Mouse (Mus musculus) forebrain, embryonic 13.5 days (tissue): Measurements from ENCODE around the gene Mvb12a. TPM values are rescaled to one million over a fixed set of nuclear protein-coding genes. Genes with fewer than 3 reads are reported as not detected.

Experiments used
- ATAC-seq: fragments of 200-750 bp; cut with Nextera tagmentation; 2 replicates; pipeline ENCODE4 v1.8.0; 2017
- H3K27ac ChIP-seq: fragments of 300-500 bp; sonication (generic); 2 replicates; pipeline ENCODE4 v1.5.1; 2015; ENCODE audit warnings: inconsistent platforms, mild to moderate bottlenecking, moderate library complexity
- H3K27me3 ChIP-seq: fragments of 300-500 bp; sonication (generic); 2 replicates; pipeline ENCODE4 v1.6.1; 2015; ENCODE audit warnings: mild to moderate bottlenecking, inconsistent platforms
- H3K36me3 ChIP-seq: fragments of 300-500 bp; sonication (generic); 2 replicates; pipeline ENCODE4 v1.6.1; 2015; ENCODE audit warnings: mild to moderate bottlenecking, inconsistent platforms; ENCODE audit not compliant: poor library complexity, severe bottlenecking
- H3K4me1 ChIP-seq: fragments of 300-500 bp; sonication (generic); 2 replicates; pipeline ENCODE4 v1.6.1; 2015; ENCODE audit warnings: inconsistent platforms
- H3K4me2 ChIP-seq: fragments of 300-500 bp; sonication (generic); 2 replicates; pipeline ENCODE4 v1.6.1; 2015; ENCODE audit warnings: inconsistent platforms, mild to moderate bottlenecking, moderate library complexity
- H3K4me3 ChIP-seq: fragments of 300-500 bp; sonication (generic); 2 replicates; pipeline ENCODE4 v1.5.1; 2015; ENCODE audit warnings: mild to moderate bottlenecking, inconsistent platforms
- H3K9ac ChIP-seq: fragments of 300-500 bp; sonication (generic); 2 replicates; pipeline ENCODE4 v1.6.1; 2015; ENCODE audit warnings: mild to moderate bottlenecking, inconsistent platforms
- H3K9me3 ChIP-seq: fragments of 300-500 bp; sonication (generic); replicated peaks from 2 replicates; pipeline ENCODE4 v1.6.1; 2016; ENCODE audit warnings: inconsistent platforms
- WGBS: fragments of 180-500 bp; shearing (Covaris S2); methylation state at CpG from one replicate; pipeline ENCODE4 v1.1.7; 2015; 5-methylcytosine and 5-hydroxymethylcytosine counted together
- polyA plus RNA-seq: library from polyadenylated mRNA; unstranded; fragments of >200 nt; fragmentation: Nextera tagmentation; extraction: Ambion mirVana; gene quantifications from 2 replicates; pipeline ENCODE4 v1.2.1, GENCODE M21; 2015

Mvb12a gene
- polyA plus RNA-seq, 1 experiment from 2014 or later: 55.3 TPM

- no peak for ATAC-seq
- Histone ChIP-seq H3K4me3 (no peak overlapping the region), H3K9ac (no peak overlapping the region), H3K27me3 (no peaks in the 10 kb centered on the region), H3K4me1 (peaks cover 24% of the 10 kb centered on the region), H3K27ac (no peak overlapping the region), H3K4me2 (no peak overlapping the region), H3K36me3 (peaks cover 37% of the 10 kb centered on the region), H3K9me3 (no peaks in the 10 kb centered on the region)
- WGBS: 67% methylated on average over 3 of the region's 3 CpGs
Observed at GRCm38 (mm10) chr8:71588762-71589161, 46.0 kb downstream of the Mvb12a start.

- Histone ChIP-seq H3K9me3 (no peaks in the 10 kb centered on the region), H3K27me3 (no peaks in the 10 kb centered on the region), H3K4me1 (peaks cover 33% of the 10 kb centered on the region), H3K9ac (peak overlapping the region; percentile 93), H3K4me2 (peak overlapping the region; percentile 96), H3K4me3 (peak overlapping the region; percentile 88), H3K27ac (peak overlapping the region; percentile 97; the same call in 1 of the 2 replicates), H3K36me3 (peaks cover 22% of the 10 kb centered on the region)
- 25% methylated on average over 5 of the region's 5 CpGs for WGBS
- no peak for ATAC-seq
Observed at GRCm38 (mm10) chr8:71591017-71591416, 48.3 kb downstream of the Mvb12a start.

DNA sequence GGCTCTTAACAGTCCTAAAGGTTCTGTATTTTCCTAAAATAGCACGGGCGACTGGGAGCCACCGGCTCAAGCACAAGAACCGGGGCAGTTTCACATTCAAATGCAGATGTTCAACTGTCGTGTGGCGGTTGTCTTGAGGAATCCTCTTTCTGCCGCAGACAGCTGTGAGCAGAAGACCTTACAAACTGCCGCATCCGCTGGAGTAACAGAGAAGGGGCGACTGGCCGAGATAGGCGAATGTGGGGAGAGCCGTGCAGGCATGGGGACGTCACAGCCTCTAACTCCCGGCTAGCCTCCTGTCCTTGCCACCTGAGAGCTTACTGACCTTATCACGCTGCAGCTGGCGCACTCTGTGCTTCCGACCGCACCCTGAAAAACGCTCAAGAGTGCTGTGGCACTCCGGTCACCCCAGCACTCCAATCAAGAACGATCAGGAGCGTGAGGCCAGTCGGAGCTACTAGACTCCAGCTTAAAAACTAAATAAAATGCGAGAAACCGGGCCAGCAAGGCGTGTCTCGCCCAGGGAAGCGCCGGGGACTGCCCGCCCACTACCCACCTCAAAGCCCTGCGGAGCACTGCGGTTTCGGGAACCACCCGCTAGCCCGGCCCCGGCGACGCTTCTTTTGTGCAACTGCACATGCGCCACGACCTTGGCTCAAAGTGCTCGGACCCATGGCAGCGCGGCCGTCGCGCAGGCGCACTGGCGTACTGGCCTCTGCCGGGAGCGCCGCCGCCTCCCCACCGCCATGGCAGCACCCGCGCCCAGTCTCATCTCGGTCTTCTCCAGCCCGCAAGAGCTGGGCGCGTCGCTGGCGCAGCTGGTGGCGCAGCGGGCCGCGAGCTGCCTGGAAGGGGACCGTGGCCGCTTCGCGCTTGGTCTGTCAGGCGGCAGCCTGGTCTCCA is 49.0 kb downstream of the Mvb12a start, which contains the start of gene Pgls:
Gene Pgls, plus strand, starts transcription at position 706 of the 903 bp plus-strand sequence.
- H3K4me1 ChIP-seq: peaks cover 39% of the 10 kb centered on the region
- H3K27ac ChIP-seq: peak within 1 kb of the TSS; percentile 97
- H3K27me3 ChIP-seq: no peaks in the 10 kb centered on the region
- peak within 1 kb of the TSS; percentile 88 for H3K4me3 ChIP-seq
- WGBS: under 1% methylated on average over 71 of the region's 71 CpGs
- no peaks in the 10 kb centered on the region for H3K9me3 ChIP-seq
- peak; percentile 81 for ATAC-seq
- H3K36me3 ChIP-seq: peaks cover 16% of the 10 kb centered on the region
- H3K4me2 ChIP-seq: peak within 1 kb of the TSS; percentile 96
- H3K9ac ChIP-seq: peak within 1 kb of the TSS; percentile 93

- H3K4me1 ChIP-seq: peaks cover 39% of the 10 kb centered on the region
- 5% methylated on average over 60 of the region's 60 CpGs for WGBS
- H3K9ac ChIP-seq: peak overlapping the region; percentile 93
- H3K9me3 ChIP-seq: no peaks in the 10 kb centered on the region
- peaks cover 8% of the 10 kb centered on the region; the same call in 1 of the 2 replicates for H3K36me3 ChIP-seq
- ATAC-seq: peak; percentile 70
- peak overlapping the region; percentile 88 for H3K4me3 ChIP-seq
- H3K4me2 ChIP-seq: peak overlapping the region; percentile 96
- peak overlapping the region; percentile 97 for H3K27ac ChIP-seq
- no peaks in the 10 kb centered on the region for H3K27me3 ChIP-seq
Observed at GRCm38 (mm10) chr8:71592374-71593170, 49.9 kb downstream of the Mvb12a start.

- peaks cover 39% of the 10 kb centered on the region for H3K4me1 ChIP-seq
- H3K27me3 ChIP-seq: no peaks in the 10 kb centered on the region
- H3K9me3 ChIP-seq: no peaks in the 10 kb centered on the region
- peaks cover 8% of the 10 kb centered on the region; the same call in 1 of the 2 replicates for H3K36me3 ChIP-seq
- 90% methylated on average over 8 of the region's 8 CpGs for WGBS
- H3K4me3 ChIP-seq: no peak overlapping the region
- H3K4me2 ChIP-seq: peak overlapping the region; percentile 96; the same call in 1 of the 2 replicates
- ATAC-seq: no peak
- peak overlapping the region; percentile 2; the same call in 1 of the 2 replicates for H3K9ac ChIP-seq
- H3K27ac ChIP-seq: no peak overlapping the region
Observed at GRCm38 (mm10) chr8:71593556-71594323, 51.0 kb downstream of the Mvb12a start.

DNA sequence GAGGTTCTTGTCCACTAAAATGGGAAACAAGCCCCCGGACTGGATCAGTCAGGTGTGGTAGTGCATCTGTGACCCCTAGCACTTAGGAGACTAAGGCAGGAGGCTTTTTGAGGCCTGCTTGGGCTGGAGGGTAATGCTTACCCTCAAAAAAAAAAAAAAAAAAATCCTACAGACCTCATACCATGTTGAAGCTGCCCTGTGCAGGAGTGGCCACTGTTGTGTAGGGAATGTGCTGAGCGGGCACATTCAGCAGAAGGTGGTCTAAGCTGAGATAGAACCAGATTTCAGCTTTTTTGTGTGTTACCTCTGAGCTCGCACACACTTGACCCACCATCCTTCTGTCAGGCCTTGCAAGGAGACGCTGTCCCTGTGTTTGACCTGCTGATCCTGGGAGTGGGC is 51.6 kb downstream of the Mvb12a start:
- 98% methylated on average over 4 of the region's 4 CpGs for WGBS
- peaks cover 39% of the 10 kb centered on the region for H3K4me1 ChIP-seq
- H3K9ac ChIP-seq: no peak overlapping the region
- no peak overlapping the region for H3K27ac ChIP-seq
- H3K4me2 ChIP-seq: no peak overlapping the region
- H3K4me3 ChIP-seq: no peak overlapping the region
- no peaks in the 10 kb centered on the region for H3K9me3 ChIP-seq
- peaks cover 8% of the 10 kb centered on the region; the same call in 1 of the 2 replicates for H3K36me3 ChIP-seq
- H3K27me3 ChIP-seq: no peaks in the 10 kb centered on the region
- no peak for ATAC-seq

- peaks cover 10% of the 10 kb centered on the region; the same call in 1 of the 2 replicates for H3K36me3 ChIP-seq
- 6% methylated on average over 27 of the region's 27 CpGs for WGBS
- H3K27ac ChIP-seq: no peak overlapping the region
- H3K27me3 ChIP-seq: peaks cover 10% of the 10 kb centered on the region
- no peaks in the 10 kb centered on the region for H3K9me3 ChIP-seq
- peak; percentile 46 for ATAC-seq
- H3K4me3 ChIP-seq: peak overlapping the region; percentile 9; the same call in 1 of the 2 replicates
- peak overlapping the region; percentile 39 for H3K4me2 ChIP-seq
- no peak overlapping the region; the same call in 1 of the 2 replicates for H3K9ac ChIP-seq
- peaks cover 37% of the 10 kb centered on the region for H3K4me1 ChIP-seq
Observed at GRCm38 (mm10) chr8:71595862-71596261, 53.1 kb downstream of the Mvb12a start.

DNA sequence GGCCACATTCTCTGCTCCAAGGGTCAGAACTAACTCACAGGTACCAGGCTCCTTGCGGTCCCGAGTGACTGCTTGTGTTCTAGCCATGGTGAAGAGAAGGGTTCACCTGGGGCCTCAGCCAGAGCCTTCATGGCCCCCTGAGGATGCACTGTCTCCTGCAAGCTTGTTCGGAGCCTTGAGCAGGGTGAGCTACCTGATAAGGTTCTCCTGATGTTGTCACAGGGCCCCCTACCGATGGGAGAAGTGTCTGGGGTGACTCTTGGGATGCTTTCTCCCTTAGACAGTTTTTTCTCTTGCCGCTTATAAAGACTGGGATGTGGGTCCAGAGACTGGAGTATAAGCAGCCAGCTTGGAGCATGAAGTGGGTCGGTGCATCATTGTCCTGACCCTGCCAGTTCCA is 53.7 kb downstream of the Mvb12a start:
- H3K4me3 ChIP-seq: no peak overlapping the region
- H3K4me1 ChIP-seq: peaks cover 32% of the 10 kb centered on the region
- H3K27ac ChIP-seq: no peak overlapping the region
- H3K27me3 ChIP-seq: peaks cover 16% of the 10 kb centered on the region
- peaks cover 10% of the 10 kb centered on the region; the same call in 1 of the 2 replicates for H3K36me3 ChIP-seq
- H3K9ac ChIP-seq: peak overlapping the region; percentile 16; the same call in 1 of the 2 replicates
- no peak overlapping the region; the same call in 1 of the 2 replicates for H3K4me2 ChIP-seq
- no peak for ATAC-seq
- no peaks in the 10 kb centered on the region for H3K9me3 ChIP-seq
- WGBS: 58% methylated on average over 6 of the region's 6 CpGs

- ATAC-seq: no peak
- Histone ChIP-seq H3K4me3 (no peak overlapping the region), H3K9ac (peak overlapping the region; percentile 16; the same call in 1 of the 2 replicates), H3K36me3 (peaks cover 10% of the 10 kb centered on the region; the same call in 1 of the 2 replicates), H3K27me3 (peaks cover 20% of the 10 kb centered on the region), H3K27ac (no peak overlapping the region), H3K4me1 (peaks cover 29% of the 10 kb centered on the region), H3K4me2 (no peak overlapping the region), H3K9me3 (no peaks in the 10 kb centered on the region)
- WGBS: 86% methylated on average over 4 of the region's 4 CpGs
Observed at GRCm38 (mm10) chr8:71596798-71597197, 54.1 kb downstream of the Mvb12a start.

DNA sequence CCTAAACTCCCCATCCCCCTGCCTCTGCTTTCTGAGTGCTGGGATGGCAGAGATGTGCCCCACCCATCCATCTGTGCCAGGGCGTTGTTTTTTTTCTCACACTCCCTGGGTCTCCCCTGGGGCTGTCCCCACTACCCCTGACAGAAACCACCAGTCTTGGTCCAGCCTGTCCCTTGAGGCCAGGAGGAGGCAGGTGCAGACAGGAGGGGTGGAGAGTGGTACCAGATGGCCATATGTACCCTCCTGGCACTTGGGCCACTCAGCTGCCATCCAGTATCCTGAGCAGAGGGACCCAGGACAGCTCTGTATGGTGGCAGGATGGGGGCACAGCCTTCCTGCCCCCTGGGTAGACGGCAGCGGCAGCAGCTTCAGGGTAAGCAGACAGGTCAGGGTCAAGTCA is 54.7 kb downstream of the Mvb12a start, which contains the start of gene Fam129c:
Gene Fam129c, plus strand, starts transcription at position 198 of the 400 bp plus-strand sequence.
- ATAC-seq: no peak
- no peak within 1 kb of the TSS for H3K4me2 ChIP-seq
- peak within 1 kb of the TSS; percentile 16; the same call in 1 of the 2 replicates for H3K9ac ChIP-seq
- H3K4me3 ChIP-seq: no peak within 1 kb of the TSS
- H3K4me1 ChIP-seq: peaks cover 34% of the 10 kb centered on the region
- peaks cover 10% of the 10 kb centered on the region; the same call in 1 of the 2 replicates for H3K36me3 ChIP-seq
- 90% methylated on average over 3 of the region's 3 CpGs for WGBS
- H3K9me3 ChIP-seq: no peaks in the 10 kb centered on the region
- H3K27me3 ChIP-seq: peaks cover 26% of the 10 kb centered on the region
- H3K27ac ChIP-seq: no peak within 1 kb of the TSS
